Mouse (Mus musculus): Measurements from ENCODE around the gene Sstr5. TPM values are rescaled to one million over a fixed set of nuclear protein-coding genes. Genes with fewer than 3 reads are reported as not detected.

Sstr5 gene
- polyA plus RNA-seq, 1 experiment from 2014 or later, result 0.77 TPM

DNA sequence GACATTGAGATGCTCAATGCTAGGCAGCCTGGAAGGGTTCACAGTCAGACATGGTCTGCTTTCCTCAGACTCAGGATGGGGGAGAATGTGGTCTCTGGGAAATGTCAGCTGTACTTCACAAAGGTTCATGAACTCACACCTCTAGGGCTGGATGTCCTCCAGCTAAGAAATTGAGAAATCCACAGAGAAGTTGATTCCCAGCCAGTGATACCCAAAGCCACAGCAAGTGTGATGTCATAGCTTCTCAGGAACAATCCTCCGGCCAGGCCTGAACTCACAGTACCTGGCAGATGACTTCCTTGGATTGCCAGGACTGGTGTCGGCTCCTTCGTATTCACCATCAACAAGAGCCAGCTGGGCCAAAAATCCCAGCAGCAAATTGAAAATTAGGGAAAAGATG, 51.2 kb downstream of the Sstr5 start:
- no peaks in the 10 kb centered on the region for H3K36me3 ChIP-seq
- H3K4me2 ChIP-seq, result no peak overlapping the region
- no peaks in the 10 kb centered on the region for H3K9me3 ChIP-seq
- no peak for ATAC-seq (ENCODE audit: low FRiP score, low read depth)
- 0 out of 2 replicates have a peak, but pooled peaks cover 8% of the 10 kb centered on the region for H3K4me1 ChIP-seq (replicated peaks)
- 0 out of 2 replicates have a peak, but pooled peaks cover 5% of the 10 kb centered on the region for H3K27me3 ChIP-seq
- no peak overlapping the region for H3K9ac ChIP-seq
- WGBS, result 82% methylated on average over 3 of the region's 3 CpGs
- no peak overlapping the region for H3K27ac ChIP-seq (replicated peaks)
- no peak overlapping the region for H3K4me3 ChIP-seq

DNA sequence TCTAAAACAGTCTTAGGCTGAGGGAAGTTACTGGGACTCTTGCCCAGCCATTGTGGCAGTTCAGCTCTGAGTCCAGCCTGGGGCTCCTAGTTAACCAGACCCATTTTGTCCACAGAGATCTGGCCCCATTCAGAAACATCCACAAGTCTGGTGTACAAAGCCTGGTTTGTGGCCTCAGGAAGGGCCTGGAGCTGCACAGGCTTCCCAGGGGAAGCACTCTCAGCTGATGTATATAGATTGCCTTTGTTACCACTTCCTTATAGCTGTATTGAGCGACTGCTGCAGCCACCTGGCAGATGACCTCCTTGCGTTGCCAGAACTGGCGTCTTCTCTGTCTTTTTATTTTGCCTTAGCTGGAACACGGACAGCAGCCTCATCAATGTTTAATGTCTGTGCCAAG, 52.0 kb downstream of the Sstr5 start:
- H3K4me1 ChIP-seq (replicated peaks), result 0 out of 2 replicates have a peak, but pooled peaks cover 8% of the 10 kb centered on the region
- H3K9me3 ChIP-seq, result no peaks in the 10 kb centered on the region
- H3K27ac ChIP-seq (replicated peaks), result 0 out of 2 replicates have a peak overlapping the region, but pooled peaks have one; percentile 7
- 0 out of 2 replicates have a peak, but pooled peaks cover 8% of the 10 kb centered on the region for H3K27me3 ChIP-seq
- 37% methylated on average over 4 of the region's 4 CpGs for WGBS
- no peak overlapping the region for H3K4me3 ChIP-seq
- ATAC-seq (ENCODE audit: low FRiP score, low read depth), result no peak
- H3K9ac ChIP-seq, result no peak overlapping the region
- H3K36me3 ChIP-seq, result no peaks in the 10 kb centered on the region
- H3K4me2 ChIP-seq, result no peak overlapping the region

GRCm38 (mm10) chr17:25442889-25443288, 54.2 kb downstream of the Sstr5 start:
- no peaks in the 10 kb centered on the region for H3K9me3 ChIP-seq
- no peak overlapping the region for H3K4me2 ChIP-seq
- H3K27ac ChIP-seq (replicated peaks), result no peak overlapping the region
- no peak for ATAC-seq (ENCODE audit: low FRiP score, low read depth)
- no peak overlapping the region for H3K4me3 ChIP-seq
- WGBS, result 74% methylated on average over 3 of the region's 3 CpGs
- 0 out of 2 replicates have a peak, but pooled peaks cover 8% of the 10 kb centered on the region for H3K4me1 ChIP-seq (replicated peaks)
- H3K36me3 ChIP-seq, result no peaks in the 10 kb centered on the region
- H3K27me3 ChIP-seq, result 0 out of 2 replicates have a peak, but pooled peaks cover 8% of the 10 kb centered on the region
- no peak overlapping the region for H3K9ac ChIP-seq

DNA sequence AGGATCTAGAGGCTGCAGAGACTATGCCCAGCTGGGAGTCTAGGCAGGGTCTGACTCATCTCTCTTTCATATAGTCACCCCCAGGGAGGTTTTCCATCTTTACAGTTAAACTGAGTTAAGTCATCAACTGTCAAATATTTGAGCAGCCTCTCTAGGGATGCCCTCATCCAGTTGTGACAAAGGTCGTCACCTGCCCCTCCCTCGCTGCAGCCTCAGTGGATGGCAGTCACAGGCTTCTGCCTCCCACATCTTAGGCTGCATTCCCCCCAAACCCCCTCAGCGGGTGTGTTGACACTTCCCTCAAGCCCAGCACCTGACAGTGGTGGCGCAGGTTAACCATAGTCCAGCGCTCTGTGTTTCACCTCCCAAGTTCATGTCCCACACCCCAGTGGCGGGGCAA, 55.7 kb downstream of the Sstr5 start:
- Histone ChIP-seq H3K4me3 (no peak overlapping the region), H3K9me3 (no peaks in the 10 kb centered on the region), H3K27ac (replicated peaks) (no peak overlapping the region), H3K36me3 (no peaks in the 10 kb centered on the region), H3K4me1 (replicated peaks) (0 out of 2 replicates have a peak, but pooled peaks cover 8% of the 10 kb centered on the region), H3K9ac (no peak overlapping the region), H3K27me3 (0 out of 2 replicates have a peak, but pooled peaks cover 3% of the 10 kb centered on the region), H3K4me2 (no peak overlapping the region)
- no peak for ATAC-seq (ENCODE audit: low FRiP score, low read depth)
- WGBS, result 86% methylated on average over 6 of the region's 6 CpGs

Other genes with a start within 250 kb of the Sstr5 start
- gene Baiap3, start 240.9 kb downstream of the Sstr5 start, polyA plus RNA-seq (2015; fragmentation: Nextera tagmentation; extraction: Ambion mirVana), result 19.6 and 20.4 TPM in 2 replicates
- 447 and 462 TPM in 2 replicates for gene Ube2i, start 222.7 kb downstream of the Sstr5 start, polyA plus RNA-seq (2015; fragmentation: Nextera tagmentation; extraction: Ambion mirVana)
- 0.13 TPM in 1 of 2 replicates, not detected in the other for gene Prss34, start 198.9 kb downstream of the Sstr5 start, polyA plus RNA-seq (2015; fragmentation: Nextera tagmentation; extraction: Ambion mirVana)
- not detected in 2 replicates for gene Prss28, start 188.6 kb downstream of the Sstr5 start, polyA plus RNA-seq (2015; fragmentation: Nextera tagmentation; extraction: Ambion mirVana)
- gene Prss29, start 178.6 kb downstream of the Sstr5 start, polyA plus RNA-seq (2015; fragmentation: Nextera tagmentation; extraction: Ambion mirVana), result not detected in 2 replicates
- not detected in 2 replicates for gene Tpsab1, start 151.7 kb downstream of the Sstr5 start, polyA plus RNA-seq (2015; fragmentation: Nextera tagmentation; extraction: Ambion mirVana)
- 0.14 and 0.23 TPM in 2 replicates for gene Tpsb2, start 131.0 kb downstream of the Sstr5 start, polyA plus RNA-seq (2015; fragmentation: Nextera tagmentation; extraction: Ambion mirVana)
- gene Tpsg1, start 128.0 kb downstream of the Sstr5 start, polyA plus RNA-seq (2015; fragmentation: Nextera tagmentation; extraction: Ambion mirVana), result 0.64 and 0.79 TPM in 2 replicates
- gene Cacna1h, start 63.5 kb downstream of the Sstr5 start, polyA plus RNA-seq (2015; fragmentation: Nextera tagmentation; extraction: Ambion mirVana), result 10.0 and 10.6 TPM in 2 replicates
- gene Tekt4, start 42.7 kb downstream of the Sstr5 start, polyA plus RNA-seq (2015; fragmentation: Nextera tagmentation; extraction: Ambion mirVana), result 1.1 and 1.3 TPM in 2 replicates
- gene Sox8, start 73.4 kb upstream of the Sstr5 start, polyA plus RNA-seq (2015; fragmentation: Nextera tagmentation; extraction: Ambion mirVana), result 17.8 and 23.8 TPM in 2 replicates
- gene Lmf1, start 81.8 kb upstream of the Sstr5 start, polyA plus RNA-seq (2015; fragmentation: Nextera tagmentation; extraction: Ambion mirVana), result 23.8 and 25.1 TPM in 2 replicates
- 6.7 and 9.6 TPM in 2 replicates for gene Gng13, start 219.9 kb upstream of the Sstr5 start, polyA plus RNA-seq (2015; fragmentation: Nextera tagmentation; extraction: Ambion mirVana)
- gene Chtf18, start 230.1 kb upstream of the Sstr5 start, polyA plus RNA-seq (2015; fragmentation: Nextera tagmentation; extraction: Ambion mirVana), result 8.2 and 8.8 TPM in 2 replicates
- gene Rpusd1, start 230.4 kb upstream of the Sstr5 start, polyA plus RNA-seq (2015; fragmentation: Nextera tagmentation; extraction: Ambion mirVana), result 28.7 and 30.1 TPM in 2 replicates
- 0.05 TPM in 1 of 2 replicates, not detected in the other for gene Mslnl, start 238.8 kb upstream of the Sstr5 start, polyA plus RNA-seq (2015; fragmentation: Nextera tagmentation; extraction: Ambion mirVana)

All from hindbrain, embryonic 15.5 days (tissue).